Mouse (Mus musculus): ENCODE measurements around the gene Rp2. TPM values are rescaled to one million over a fixed set of nuclear protein-coding genes. Genes with fewer than 3 reads are reported as not detected.

Rp2 gene
- polyA plus RNA-seq, 1 experiment from 2014 or later, result 14.5 TPM

Other genes starting within 250 kb of the Rp2 start
- gene Slc9a7, start 72.7 kb upstream of the Rp2 start, polyA plus RNA-seq (2016; fragmentation: Nextera tagmentation; extraction: Ambion mirVana), result 4.2 and 6.6 TPM in 2 replicates
- gene Jade3, start 61.2 kb downstream of the Rp2 start, polyA plus RNA-seq (2016; fragmentation: Nextera tagmentation; extraction: Ambion mirVana), result 8.5 and 10.9 TPM in 2 replicates
- 0.78 and 2.6 TPM in 2 replicates for gene Rgn, start 185.3 kb downstream of the Rp2 start, polyA plus RNA-seq (2016; fragmentation: Nextera tagmentation; extraction: Ambion mirVana)